Mouse (Mus musculus) bone marrow macrophage, adult 2 months (primary cell): Measurements from ENCODE around the gene Hpse2.

Experiments
- CTCF ChIP-seq: IDR thresholded peaks from 2 replicates; pipeline ENCODE4 v1.5.1; 2012; ENCODE audit warnings: low read depth, mild to moderate bottlenecking, low read length, moderate library complexity
- POLR2A ChIP-seq: IDR thresholded peaks from 2 replicates; pipeline ENCODE4 v1.6.1; 2012; ENCODE audit warnings: mild to moderate bottlenecking, low read depth, low read length, borderline replicate concordance

- TF ChIP-seq CTCF = no peak
- TF ChIP-seq POLR2A = no peak
Observed at GRCm38 (mm10) chr19:42809491-42809890, 578.7 kb downstream of the Hpse2 start.
